Comparison of ENCODE assay signal across 19 mouse cellular contexts in genomic region chr19:25569778-25570177, GRCm38 (mm10). TPM values are rescaled to one million over a fixed set of nuclear protein-coding genes. Genes with fewer than 3 reads are reported as not detected.
A peak's percentile ranks its signal among the peaks of the same experiment; 100 is the strongest.
DNase-seq lines count a peak whose midpoint lies in the region; ATAC-seq and TF ChIP-seq lines count a peak whose summit lies in the region.
"Had no signal": no experiment of that assay in that cellular context is flagged by ENCODE, and none has a peak within 500 bp of the region (broad histone marks: within the 10 kb centered on the region; RNA-seq: fewer than 3 reads in every experiment).

No protein-coding gene starts in this region.

- no peak for DNase-seq in layer of hippocampus, adult 9-11 months
- no peak for DNase-seq in frontal cortex, postnatal 36 days (ENCODE audit: low spot score in 2 of 2)
- no peak for DNase-seq in urinary bladder, adult 2 months (ENCODE audit: low spot score)
- DNase-seq: adrenal gland, adult 8-10 months; adrenal gland, postnatal 14 days; adrenal gland, postnatal 36 days; cerebellum, adult 11-12 months; cerebellum, adult 2 months; cerebellum, adult 9-10 months; cerebellum, postnatal 10 days; cerebellum, postnatal 25 days; forebrain, postnatal 0 days had no signal

- 57% methylated on average over 7 of the region's 7 CpGs for WGBS in intestine, embryonic 15.5 days
- 41% methylated on average over 7 of the region's 7 CpGs for WGBS in intestine, postnatal 0 days

- no peaks in the 10 kb centered on the region for H3K9me3 ChIP-seq in intestine, embryonic 15.5 days
- H3K9me3 ChIP-seq in intestine, postnatal 0 days (ENCODE audit: control insufficient read depth) = no peaks in the 10 kb centered on the region
- H3K9me3 ChIP-seq: embryonic facial prominence, embryonic 10.5 days; embryonic facial prominence, embryonic 12.5 days; forebrain, embryonic 13.5 days; forebrain, embryonic 15.5 days had no signal

- H3K4me3 ChIP-seq in intestine, embryonic 15.5 days (replicated peaks) = no peak overlapping the region
- H3K4me3 ChIP-seq in intestine, postnatal 0 days (ENCODE audit: low read depth, low read length) = no peak overlapping the region
- H3K4me3 ChIP-seq: embryonic facial prominence, embryonic 10.5 days; embryonic facial prominence, embryonic 12.5 days; forebrain, embryonic 13.5 days; forebrain, embryonic 15.5 days had no signal

- H3K9ac ChIP-seq in intestine, embryonic 15.5 days = no peak overlapping the region
- H3K9ac ChIP-seq in intestine, postnatal 0 days (ENCODE audit: low read depth, low read length) = no peak overlapping the region
- H3K9ac ChIP-seq: embryonic facial prominence, embryonic 12.5 days; forebrain, embryonic 13.5 days; forebrain, embryonic 15.5 days; forebrain, postnatal 0 days had no signal

- no peak overlapping the region for H3K27ac ChIP-seq in intestine, embryonic 15.5 days
- no peak overlapping the region for H3K27ac ChIP-seq in intestine, postnatal 0 days (ENCODE audit: low read depth, low read length)
- H3K27ac ChIP-seq: embryonic facial prominence, embryonic 10.5 days; embryonic facial prominence, embryonic 12.5 days; forebrain, embryonic 13.5 days; forebrain, embryonic 15.5 days had no signal

- H3K4me1 ChIP-seq in intestine, embryonic 15.5 days (replicated peaks) = 0 out of 2 replicates have a peak, but pooled peaks cover 4% of the 10 kb centered on the region
- no peaks in the 10 kb centered on the region for H3K4me1 ChIP-seq in intestine, postnatal 0 days (replicated peaks; ENCODE audit: control insufficient read depth, insufficient read depth, low read length)
- H3K4me1 ChIP-seq: embryonic facial prominence, embryonic 12.5 days had no signal

- no peaks in the 10 kb centered on the region for H3K36me3 ChIP-seq in intestine, embryonic 15.5 days
- no peaks in the 10 kb centered on the region for H3K36me3 ChIP-seq in intestine, postnatal 0 days (ENCODE audit: control insufficient read depth, insufficient read depth)
- H3K36me3 ChIP-seq: embryonic facial prominence, embryonic 10.5 days; embryonic facial prominence, embryonic 12.5 days; forebrain, embryonic 15.5 days had no signal

- peaks cover 15% of the 10 kb centered on the region; the same call in 1 of the 2 replicates for H3K27me3 ChIP-seq in intestine, embryonic 15.5 days (replicated peaks)
- peaks cover 3% of the 10 kb centered on the region; the same call in 1 of the 2 replicates for H3K27me3 ChIP-seq in intestine, postnatal 0 days (replicated peaks; ENCODE audit: control insufficient read depth, insufficient read depth, low read length)
- H3K27me3 ChIP-seq: forebrain, embryonic 13.5 days; forebrain, embryonic 15.5 days had no signal

- H3K4me2 ChIP-seq in intestine, embryonic 15.5 days (replicated peaks) = no peak overlapping the region
- no peak overlapping the region for H3K4me2 ChIP-seq in intestine, postnatal 0 days (replicated peaks; ENCODE audit: low read depth)
- H3K4me2 ChIP-seq: embryonic facial prominence, embryonic 12.5 days; forebrain, embryonic 13.5 days; forebrain, embryonic 15.5 days had no signal

- peak; percentile 7; the same call in 1 of the 2 replicates for TF ChIP-seq CTCF in intestine, postnatal 0 days (IDR thresholded peaks at IDR 0.05; ENCODE audit: low read depth)

- peak; percentile 74 for ATAC-seq in intestine, embryonic 15.5 days
- ATAC-seq in intestine, postnatal 0 days = peak; percentile 78
- ATAC-seq: activated CD4-positive, CD25-positive, alpha-beta regulatory T cell, adult 4 months; forebrain, embryonic 13.5 days; forebrain, embryonic 15.5 days; forebrain, postnatal 0 days had no signal

RNA-seq across cellular contexts. Expression of gene Dmrt3, which starts 40.3 kb away (rescaled TPM):
- polyA plus RNA-seq in intestine, embryonic 15.5 days (2015; fragmentation: Nextera tagmentation; extraction: Ambion mirVana) = 0.30 and 0.41 TPM in 2 replicates
- polyA plus RNA-seq in intestine, postnatal 0 days (2015; fragmentation: Nextera tagmentation; extraction: Ambion mirVana) = 0.08 TPM in 1 of 2 replicates, not detected in the other
- 0.06 TPM in 1 of 2 replicates, not detected in the other for polyA plus RNA-seq in urinary bladder, adult 2 months (2012; rRNA removed)
- polyA plus RNA-seq: activated CD4-positive, CD25-positive, alpha-beta regulatory T cell, adult 4 months had no signal
